In genomic region chr3:68869691-68870567, GRCm38 (mm10) we compare ENCODE assay signal across 8 mouse cellular contexts. TPM values are rescaled to one million over a fixed set of nuclear protein-coding genes. Genes with fewer than 3 reads are reported as not detected.
A peak's percentile ranks its signal among the peaks of the same experiment; 100 is the strongest.
DNase-seq lines count a peak whose midpoint lies in the region; ATAC-seq and TF ChIP-seq lines count a peak whose summit lies in the region.

No protein-coding gene starts in this region.

- under 1% methylated on average over 96 of the region's 96 CpGs for WGBS in embryonic facial prominence, embryonic 12.5 days
- under 1% methylated on average over 87 of the region's 96 CpGs for WGBS in heart, postnatal 0 days

- peaks cover 39% of the 10 kb centered on the region for H3K27me3 ChIP-seq in embryonic facial prominence, embryonic 12.5 days
- H3K27me3 ChIP-seq in heart, postnatal 0 days (ENCODE audit: control insufficient read depth, insufficient read depth, low read length), result peaks cover 27% of the 10 kb centered on the region

- peak; percentile 64 for ATAC-seq in embryonic facial prominence, embryonic 12.5 days (ENCODE audit: insufficient number of reproducible peaks, insufficient read depth, low FRiP score, low TSS enrichment)
- ATAC-seq in heart, postnatal 0 days (ENCODE audit: insufficient read depth, low read depth), result peak; percentile 68
- no peak for ATAC-seq in monocyte, adult 5-6 weeks (replicated peaks; ENCODE audit: insufficient number of reproducible peaks, low FRiP score, low TSS enrichment, poor library complexity, severe bottlenecking)

- H3K36me3 ChIP-seq in embryonic facial prominence, embryonic 12.5 days, result no peaks in the 10 kb centered on the region
- no peaks in the 10 kb centered on the region for H3K36me3 ChIP-seq in heart, postnatal 0 days (replicated peaks; ENCODE audit: control insufficient read depth, insufficient read depth, low read length)

- peaks cover 3% of the 10 kb centered on the region for H3K4me1 ChIP-seq in embryonic facial prominence, embryonic 12.5 days
- peaks cover 7% of the 10 kb centered on the region for H3K4me1 ChIP-seq in heart, postnatal 0 days (ENCODE audit: control insufficient read depth, insufficient read depth)

- H3K9me3 ChIP-seq in embryonic facial prominence, embryonic 12.5 days, result no peaks in the 10 kb centered on the region
- no peaks in the 10 kb centered on the region for H3K9me3 ChIP-seq in heart, postnatal 0 days (replicated peaks; ENCODE audit: control insufficient read depth, low read length)

- peak overlapping the region; percentile 99 for H3K4me2 ChIP-seq in embryonic facial prominence, embryonic 12.5 days (replicated peaks)
- peak overlapping the region; percentile 99 for H3K4me2 ChIP-seq in heart, postnatal 0 days (ENCODE audit: low read depth, low read length)

- peak overlapping the region; percentile 69 for H3K4me3 ChIP-seq in embryonic facial prominence, embryonic 12.5 days
- peak overlapping the region; percentile 61 for H3K4me3 ChIP-seq in heart, postnatal 0 days (ENCODE audit: low read depth, low read length)

- peak; percentile 38 for TF ChIP-seq CTCF in heart, postnatal 0 days (IDR thresholded peaks at IDR 0.05; ENCODE audit: low read depth)

- no peak for TF ChIP-seq EP300 in heart, postnatal 0 days (IDR thresholded peaks at IDR 0.05; ENCODE audit: low read depth)

- H3K27ac ChIP-seq in embryonic facial prominence, embryonic 12.5 days, result no peak overlapping the region
- H3K27ac ChIP-seq in heart, postnatal 0 days (ENCODE audit: low read depth), result no peak overlapping the region

- peak overlapping the region; percentile 64 for H3K9ac ChIP-seq in embryonic facial prominence, embryonic 12.5 days
- H3K9ac ChIP-seq in heart, postnatal 0 days (replicated peaks; ENCODE audit: low read depth, low read length), result peak overlapping the region; percentile 31; the same call in 1 of the 2 replicates

- peak; percentile 36 for DNase-seq in CD4-positive helper T cell, adult 2 months (ENCODE audit: low read depth, low spot score)
- DNase-seq in Muller cell, postnatal 12 days (ENCODE audit: inconsistent ontology term), result peak; percentile 32
- DNase-seq in heart, postnatal 0 days (ENCODE audit: low spot score), result peak; percentile 45
- peak; percentile 24 to 58 for DNase-seq in kidney, postnatal 36 days
- peak; percentile 15 for DNase-seq in lung, postnatal 10 days
- DNase-seq in right cerebral cortex, adult 2 months (ENCODE audit: low spot score in 2 of 2), result peak; percentile 34

RNA-seq across cellular contexts. Expression of gene 1110032F04Rik, which starts 0.5 kb away (rescaled TPM):
- 2.0 and 2.4 TPM in 2 replicates for polyA plus RNA-seq in embryonic facial prominence, embryonic 12.5 days (2016; fragmentation: Nextera tagmentation; extraction: Ambion mirVana)
- 3.7 and 8.0 TPM in 2 replicates for total RNA-seq in heart, postnatal 0 days (2014; rRNA removed; ENCODE audit: low replicate concordance)
- 2.1 and 2.5 TPM in 2 replicates for polyA plus RNA-seq in heart, postnatal 0 days (2015; fragmentation: Nextera tagmentation; extraction: Ambion mirVana)
- 0.43 TPM in 1 of 3 replicates, not detected in the others for total RNA-seq in monocyte, adult 5-6 weeks (2017)
